Mouse (Mus musculus) CH12.LX (cell line): ENCODE measurements around the gene Cxcl16. TPM values are rescaled to one million over a fixed set of nuclear protein-coding genes. Genes with fewer than 3 reads are reported as not detected.

Source experiments
- DNase-seq: peaks from one replicate; pipeline ENCODE4 v3.0.0-alpha.2; 2013; ENCODE audit errors: extremely low read depth
- H3K27ac ChIP-seq: 2 replicates; pipeline ENCODE4 v1.5.1; 2012; ENCODE audit warnings: low read depth, mild to moderate bottlenecking, control low read depth, moderate library complexity; ENCODE audit not compliant: insufficient read depth
- H3K27me3 ChIP-seq: replicated peaks from 2 replicates; pipeline ENCODE3; 2012; ENCODE audit warnings: inconsistent platforms
- H3K36me3 ChIP-seq, 2 experiments: replicated peaks in 1 of 2; 2 replicates each; pipeline versions ENCODE3 to v1.6.1; 2012; ENCODE audit warnings: inconsistent platforms in 1 of 2, low read length in 1 of 2, mild to moderate bottlenecking in 1 of 2, mixed read lengths in 1 of 2, moderate library complexity in 1 of 2; ENCODE audit not compliant: control insufficient read depth in 1 of 2, insufficient read depth in 1 of 2
- H3K4me1 ChIP-seq, 2 experiments: 2 replicates each; pipeline ENCODE4 v1.6.1; 2012; ENCODE audit warnings: inconsistent platforms in 1 of 2, moderate library complexity in 1 of 2; ENCODE audit not compliant: insufficient read depth in 2 of 2, control insufficient read depth in 1 of 2
- H3K4me2 ChIP-seq: 2 replicates; pipeline ENCODE4 v1.6.1; 2012; ENCODE audit warnings: low read depth, mild to moderate bottlenecking, control low read depth; ENCODE audit not compliant: poor library complexity, insufficient read depth, severe bottlenecking
- H3K4me3 ChIP-seq, 3 experiments: fragments of 150-350 bp in 1 of 3; sonication (generic) in 1 of 3; replicated peaks in 1 of 3; 2 replicates each; pipeline versions ENCODE3 to v1.5.1; 2011 to 2012; ENCODE audit warnings: low read depth in 2 of 3, low read length in 2 of 3, mild to moderate bottlenecking in 2 of 3, moderate library complexity in 2 of 3, control low read depth in 1 of 3, improper control_type of control experiment in 1 of 3, inconsistent platforms in 1 of 3, mixed read lengths in 1 of 3; ENCODE audit not compliant: poor library complexity in 1 of 3
- H3K79me2 ChIP-seq: replicated peaks from 2 replicates; pipeline ENCODE4 v1.6.1; 2012; ENCODE audit warnings: mild to moderate bottlenecking, moderate library complexity; ENCODE audit not compliant: control insufficient read depth, poor library complexity, insufficient read depth, severe bottlenecking; ENCODE audit errors: extremely low read depth
- H3K9ac ChIP-seq: 2 replicates; pipeline ENCODE4 v1.6.1; 2012; ENCODE audit warnings: low read depth, mild to moderate bottlenecking, control low read depth, moderate library complexity; ENCODE audit not compliant: insufficient read depth
- H3K9me3 ChIP-seq: replicated peaks from 2 replicates; pipeline ENCODE3; 2012; ENCODE audit warnings: low read length, inconsistent platforms, mixed read lengths
- BHLHE40 ChIP-seq: IDR thresholded peaks from 2 replicates; pipeline ENCODE4 v1.6.1; 2011; ENCODE audit warnings: mild to moderate bottlenecking, low read depth, low read length, improper control_type of control experiment
- CHD1 ChIP-seq: IDR thresholded peaks from 2 replicates; pipeline ENCODE4 v1.6.1; 2012; ENCODE audit warnings: low read depth, low read length, improper control_type of control experiment, inconsistent platforms
- CHD2 ChIP-seq: IDR thresholded peaks from 2 replicates; pipeline ENCODE4 v1.6.1; 2011; ENCODE audit warnings: low read length, improper control_type of control experiment
- CTCF ChIP-seq, 2 experiments: IDR thresholded peaks in 1 of 2; conservative IDR thresholded peaks in 1 of 2; 2 replicates each; pipeline ENCODE4 v1.5.1; 2011 to 2012; ENCODE audit warnings: low read depth in 2 of 2, low read length in 2 of 2, improper control_type of control experiment in 1 of 2, inconsistent platforms in 1 of 2, mild to moderate bottlenecking in 1 of 2, moderate library complexity in 1 of 2
- E2F4 ChIP-seq: IDR thresholded peaks from 2 replicates; pipeline ENCODE4 v1.6.1; 2011; ENCODE audit warnings: low read depth, low read length, improper control_type of control experiment; ENCODE audit not compliant: insufficient replicate concordance
- ELF1 ChIP-seq: IDR thresholded peaks from 2 replicates; pipeline ENCODE4 v1.6.1; 2014; ENCODE audit warnings: low read depth, mild to moderate bottlenecking, inconsistent platforms, low read length, improper control_type of control experiment
- EP300 ChIP-seq: IDR thresholded peaks from 2 replicates; pipeline ENCODE4 v1.6.1; 2011; ENCODE audit warnings: low read length, improper control_type of control experiment
- ETS1 ChIP-seq: conservative IDR thresholded peaks from 2 replicates; pipeline ENCODE4 v1.6.1; 2012; ENCODE audit warnings: low read depth, mild to moderate bottlenecking, inconsistent platforms, low read length, improper control_type of control experiment, moderate library complexity
- GABPA ChIP-seq: IDR thresholded peaks from 2 replicates; pipeline ENCODE4 v1.6.1; 2012; ENCODE audit warnings: low read depth, low read length, improper control_type of control experiment, inconsistent platforms; ENCODE audit not compliant: insufficient replicate concordance
- HCFC1 ChIP-seq: IDR thresholded peaks from 2 replicates; pipeline ENCODE4 v1.6.1; 2012; ENCODE audit warnings: low read depth, mild to moderate bottlenecking, inconsistent platforms, low read length, improper control_type of control experiment
- IRF4 ChIP-seq: IDR thresholded peaks from 2 replicates; pipeline ENCODE4 v1.6.1; 2014; ENCODE audit warnings: low read depth, mild to moderate bottlenecking, inconsistent platforms, low read length, improper control_type of control experiment
- JUN ChIP-seq: IDR thresholded peaks from 2 replicates; pipeline ENCODE4 v1.6.1; 2011; ENCODE audit warnings: low read depth, mild to moderate bottlenecking, low read length, improper control_type of control experiment, moderate library complexity; ENCODE audit not compliant: insufficient read depth
- JUND ChIP-seq: conservative IDR thresholded peaks from 2 replicates; pipeline ENCODE4 v1.6.1; 2011; ENCODE audit warnings: low read depth, low read length, improper control_type of control experiment
- KAT2A ChIP-seq: IDR thresholded peaks from 2 replicates; pipeline ENCODE4 v1.6.1; 2012; ENCODE audit warnings: low read length, improper control_type of control experiment, inconsistent platforms; ENCODE audit not compliant: insufficient replicate concordance
- MAFK ChIP-seq: IDR thresholded peaks from 2 replicates; pipeline ENCODE4 v1.6.1; 2011; ENCODE audit warnings: low read length, improper control_type of control experiment; ENCODE audit not compliant: insufficient replicate concordance
- MAX ChIP-seq: IDR thresholded peaks from 2 replicates; pipeline ENCODE4 v1.6.1; 2011; ENCODE audit warnings: low read length, improper control_type of control experiment
- MAZ ChIP-seq: IDR thresholded peaks from 2 replicates; pipeline ENCODE4 v1.6.1; 2012; ENCODE audit warnings: low read depth, mild to moderate bottlenecking, inconsistent platforms, low read length, improper control_type of control experiment, moderate library complexity
- MEF2A ChIP-seq: IDR thresholded peaks from 2 replicates; pipeline ENCODE4 v1.6.1; 2014; ENCODE audit warnings: low read depth, mild to moderate bottlenecking, inconsistent platforms, low read length, improper control_type of control experiment, borderline replicate concordance
- MXI1 ChIP-seq: IDR thresholded peaks from 2 replicates; pipeline ENCODE4 v1.6.1; 2011; ENCODE audit warnings: mild to moderate bottlenecking, low read depth, low read length, improper control_type of control experiment
- MYC ChIP-seq: IDR thresholded peaks from 2 replicates; pipeline ENCODE4 v1.6.1; 2011; ENCODE audit warnings: low read depth, mild to moderate bottlenecking, improper control_type of control experiment, low read length
- NELFE ChIP-seq: IDR thresholded peaks from 2 replicates; pipeline ENCODE4 v1.6.1; 2011; ENCODE audit warnings: low read depth, low read length, improper control_type of control experiment
- NRF1 ChIP-seq: IDR thresholded peaks from 2 replicates; pipeline ENCODE4 v1.6.1; 2014; ENCODE audit warnings: low read depth, mild to moderate bottlenecking, inconsistent platforms, low read length, improper control_type of control experiment, moderate library complexity
- POLR2A ChIP-seq: IDR thresholded peaks from 2 replicates; pipeline ENCODE4 v1.6.1; 2011; ENCODE audit warnings: low read depth, mild to moderate bottlenecking, improper control_type of control experiment, low read length
- POLR2AphosphoS2 ChIP-seq: IDR thresholded peaks from 2 replicates; pipeline ENCODE4 v1.6.1; 2011; ENCODE audit warnings: low read depth, low read length, improper control_type of control experiment
- RAD21 ChIP-seq: IDR thresholded peaks from 2 replicates; pipeline ENCODE4 v1.6.1; 2011; ENCODE audit warnings: low read depth, mild to moderate bottlenecking, low read length, improper control_type of control experiment, moderate library complexity
- RCOR1 ChIP-seq: conservative IDR thresholded peaks from 2 replicates; pipeline ENCODE4 v1.6.1; 2012; ENCODE audit warnings: low read depth, mild to moderate bottlenecking, inconsistent platforms, low read length, improper control_type of control experiment
- SIN3A ChIP-seq: IDR thresholded peaks from 2 replicates; pipeline ENCODE4 v1.6.1; 2012; ENCODE audit warnings: low read length, improper control_type of control experiment, inconsistent platforms
- SMC3 ChIP-seq: IDR thresholded peaks from 2 replicates; pipeline ENCODE4 v1.6.1; 2011; ENCODE audit warnings: low read depth, low read length, improper control_type of control experiment
- TBP ChIP-seq: conservative IDR thresholded peaks from 2 replicates; pipeline ENCODE4 v1.6.1; 2011; ENCODE audit warnings: low read depth, low read length, improper control_type of control experiment
- TCF12 ChIP-seq: IDR thresholded peaks from 2 replicates; pipeline ENCODE4 v1.6.1; 2014; ENCODE audit warnings: low read depth, mild to moderate bottlenecking, inconsistent platforms, low read length, improper control_type of control experiment
- UBTF ChIP-seq: IDR thresholded peaks from 2 replicates; pipeline ENCODE4 v1.6.1; 2012; ENCODE audit warnings: low read depth, mild to moderate bottlenecking, inconsistent platforms, low read length, improper control_type of control experiment, moderate library complexity
- USF1 ChIP-seq: IDR thresholded peaks from 2 replicates; pipeline ENCODE4 v1.6.1; 2014; ENCODE audit warnings: low read depth, mild to moderate bottlenecking, inconsistent platforms, low read length, improper control_type of control experiment
- USF2 ChIP-seq: conservative IDR thresholded peaks from 2 replicates; pipeline ENCODE4 v1.6.1; 2011; ENCODE audit warnings: low read depth, low read length, improper control_type of control experiment
- ZC3H11A ChIP-seq: IDR thresholded peaks from 2 replicates; pipeline ENCODE4 v1.6.1; 2012; ENCODE audit warnings: low read depth, mild to moderate bottlenecking, inconsistent platforms, low read length, improper control_type of control experiment
- ZKSCAN1 ChIP-seq: IDR thresholded peaks from 2 replicates; pipeline ENCODE4 v1.6.1; 2012; ENCODE audit warnings: low read depth, inconsistent platforms, low read length, improper control_type of control experiment, borderline replicate concordance
- ZMIZ1 ChIP-seq: IDR thresholded peaks from 2 replicates; pipeline ENCODE4 v1.6.1; 2012; ENCODE audit warnings: low read depth, mild to moderate bottlenecking, inconsistent platforms, low read length, improper control_type of control experiment
- ZNF384 ChIP-seq: IDR thresholded peaks from 2 replicates; pipeline ENCODE4 v1.6.1; 2012; ENCODE audit warnings: low read depth, low read length, improper control_type of control experiment, inconsistent platforms
- dilution Hi-C: fragments of 300-500 bp; cut with MboI; formaldehyde crosslinking; loops from 2 replicates; pipeline ENCODE4 v1.14.3; 2020; ENCODE audit warnings: low sequenced_read_pairs; ENCODE audit not compliant: extremely low pct_unique_long_range_greater_than_20kb, extremely low pct_ligation_motif_present
- in situ Hi-C: fragments of 300-500 bp; cut with MboI; formaldehyde crosslinking; loops from 3 replicates; pipeline ENCODE4 v1.14.3; 2019; ENCODE audit warnings: low sequenced_read_pairs, low pct_ligation_motif_present, low pct_unique_long_range_greater_than_20kb, mixed read lengths
- polyA plus RNA-seq: library from polyadenylated mRNA; unstranded; fragments of >175 nt; gene quantifications from 2 replicates; pipeline ENCODE4 v1.2.1, GENCODE M21; 2012; ENCODE audit warnings: low read depth; ENCODE audit not compliant: insufficient read length
- total RNA-seq, 2 experiments: library from RNA; depleted of rRNA; stranded (reverse); fragments of 300-350 nt in 1 of 2; fragments of >200 nt in 1 of 2; gene quantifications; 2 replicates each; pipeline ENCODE4 v1.2.3; 2012 to 2014

The Cxcl16 gene
- total and polyA plus RNA-seq, 3 experiments, result 0.04 to 0.56 TPM; not detected in 1

DNA sequence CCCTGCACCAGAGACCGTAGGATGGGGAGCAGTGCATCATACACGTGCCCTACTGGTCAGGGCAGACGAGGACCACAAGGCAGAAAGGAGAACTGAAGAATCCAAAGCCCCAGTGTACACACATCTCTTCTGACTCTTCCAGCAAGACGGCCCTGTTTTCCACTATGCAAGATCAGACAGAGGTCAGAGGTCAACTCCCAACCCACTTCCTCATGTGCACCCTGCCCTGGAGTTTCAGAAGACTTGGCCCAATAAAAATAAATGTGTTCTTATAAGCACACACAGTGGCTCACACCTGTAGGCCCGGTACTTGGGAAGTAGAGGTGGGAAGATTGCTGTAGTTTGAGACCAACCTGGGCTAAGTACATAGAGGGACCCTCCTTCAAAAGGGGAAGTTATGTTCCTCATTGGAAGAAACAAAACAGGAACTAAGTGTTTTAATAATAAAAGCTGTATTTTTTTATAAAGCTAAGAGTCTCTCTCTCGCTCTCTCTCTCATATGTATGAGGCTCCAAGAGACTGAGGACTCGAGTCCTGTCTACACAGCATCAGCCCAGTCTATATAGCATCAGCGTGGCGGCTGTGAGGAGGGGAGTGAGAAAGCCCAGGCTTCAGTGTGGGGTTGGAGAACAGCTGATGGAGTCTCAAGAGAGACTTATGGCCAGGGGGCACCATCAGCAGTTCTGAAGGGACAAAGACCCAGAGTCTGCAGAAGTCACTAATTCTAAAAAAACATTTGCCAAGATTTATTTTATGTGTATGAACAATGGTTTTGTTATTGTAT lies 6.3 kb downstream of the Cxcl16 start:
- Histone ChIP-seq H3K4me3 (peak overlapping the region in 2 of 3 experiments; percentile 25 to 68), H3K27me3 (no peaks in the 10 kb centered on the region), H3K36me3 (peaks cover 0 to 42% of the 10 kb centered on the region in 2 experiments), H3K9ac (peak overlapping the region; percentile 70), H3K4me2 (peak overlapping the region; percentile 88), H3K9me3 (no peaks in the 10 kb centered on the region), H3K79me2 (0 out of 2 replicates have a peak, but pooled peaks cover 5% of the 10 kb centered on the region), H3K27ac (peak overlapping the region; percentile 12; the same call in 1 of the 2 replicates), H3K4me1 (peaks cover 5 to 46% of the 10 kb centered on the region in 2 experiments)
- peak; percentile 65 for DNase-seq
- no peak for TF ChIP-seq TBP
- TF ChIP-seq CTCF (conservative IDR thresholded peaks at IDR 0.05 in 1 of 2, IDR thresholded peaks at IDR 0.05 in 1 of 2; ENCODE audit: low read depth in 2 of 2, low read length in 2 of 2), result no peak
- no peak for TF ChIP-seq ZNF384
- no peak for TF ChIP-seq MEF2A
- TF ChIP-seq POLR2A, result peak; percentile 34
- TF ChIP-seq JUND, result no peak
- TF ChIP-seq BHLHE40, result peak; percentile 84
- no peak for TF ChIP-seq E2F4
- no peak for TF ChIP-seq ZMIZ1
- TF ChIP-seq MAZ, result no peak
- no peak for TF ChIP-seq RAD21
- 0 out of 2 replicates have a peak, but pooled peaks have one; percentile 43 for TF ChIP-seq MXI1
- no peak for TF ChIP-seq EP300
- no peak; the same call in 1 of the 2 replicates for TF ChIP-seq MYC
- no peak for TF ChIP-seq POLR2AphosphoS2
- TF ChIP-seq GABPA, result no peak
- no peak for TF ChIP-seq MAFK
- TF ChIP-seq JUN, result no peak
- TF ChIP-seq NRF1, result no peak
- TF ChIP-seq ZC3H11A, result no peak
- no peak for TF ChIP-seq NELFE
- TF ChIP-seq ETS1, result no peak; the same call in 1 of the 2 replicates
- TF ChIP-seq USF2, result no peak
- no peak for TF ChIP-seq USF1
- 0 out of 2 replicates have a peak, but pooled peaks have one; percentile 43 for TF ChIP-seq ELF1
- TF ChIP-seq ZKSCAN1, result no peak
- TF ChIP-seq CHD2, result no peak
- no peak for TF ChIP-seq HCFC1
- TF ChIP-seq UBTF, result no peak
- no peak for TF ChIP-seq TCF12
- TF ChIP-seq SIN3A, result no peak
- TF ChIP-seq MAX, result peak; percentile 65; the same call in 1 of the 2 replicates
- TF ChIP-seq SMC3, result no peak
- TF ChIP-seq CHD1, result no peak
- TF ChIP-seq KAT2A, result no peak
- TF ChIP-seq RCOR1, result no peak
- peak; percentile 38; the same call in 1 of the 2 replicates for TF ChIP-seq IRF4
- dilution Hi-C loops (no loop called here), in situ Hi-C loops (no loop called here)
